Mouse (Mus musculus) lung, postnatal 0 days (tissue): Measurements from ENCODE around the gene Cox17. TPM values are rescaled to one million over a fixed set of nuclear protein-coding genes. Genes with fewer than 3 reads are reported as not detected.

Source experiments
- ATAC-seq: fragments of 200-750 bp; cut with Nextera tagmentation; 2 replicates; pipeline ENCODE4 v1.8.0; 2017; ENCODE audit warnings: moderate library complexity
- DNase-seq: peaks from one replicate; pipeline ENCODE4 v3.0.0-alpha.2; 2016; ENCODE audit warnings: low spot score
- H3K27ac ChIP-seq: fragments of 300-500 bp; sonication (generic); 2 replicates; pipeline ENCODE4 v1.5.1; 2014; ENCODE audit warnings: antibody characterized with exemption, mild to moderate bottlenecking, low read length, mixed read lengths
- H3K27me3 ChIP-seq: fragments of 300-500 bp; sonication (generic); replicated peaks from 2 replicates; pipeline ENCODE4 v1.6.1; 2014; ENCODE audit warnings: low read length, mixed read lengths; ENCODE audit not compliant: insufficient read depth
- H3K36me3 ChIP-seq: fragments of 300-500 bp; sonication (generic); 2 replicates; pipeline ENCODE4 v1.6.1; 2014; ENCODE audit warnings: low read length, mixed read lengths; ENCODE audit not compliant: insufficient read depth
- H3K4me1 ChIP-seq: fragments of 300-500 bp; sonication (generic); 2 replicates; pipeline ENCODE4 v1.6.1; 2014; ENCODE audit warnings: antibody characterized with exemption, low read depth, low read length, mixed read lengths; ENCODE audit not compliant: insufficient read depth
- H3K4me2 ChIP-seq: fragments of 300-500 bp; sonication (generic); replicated peaks from 2 replicates; pipeline ENCODE4 v1.6.1; 2014; ENCODE audit warnings: low read depth, mild to moderate bottlenecking, low read length, moderate library complexity, mixed read lengths
- H3K4me3 ChIP-seq: fragments of 300-500 bp; sonication (generic); 2 replicates; pipeline ENCODE4 v1.5.1; 2014; ENCODE audit warnings: low read depth, low read length
- H3K9ac ChIP-seq: fragments of 300-500 bp; sonication (generic); replicated peaks from 2 replicates; pipeline ENCODE4 v1.6.1; 2014; ENCODE audit warnings: low read depth, mild to moderate bottlenecking
- H3K9me3 ChIP-seq: fragments of 300-500 bp; sonication (generic); 2 replicates; pipeline ENCODE4 v1.6.1; 2016; ENCODE audit warnings: low read length, mixed read lengths
- CTCF ChIP-seq: IDR thresholded peaks from 2 replicates; pipeline ENCODE4 v1.5.1; 2016; ENCODE audit warnings: antibody characterized with exemption, mild to moderate bottlenecking
- EP300 ChIP-seq: IDR thresholded peaks from 2 replicates; pipeline ENCODE4 v1.6.1; 2016; ENCODE audit warnings: antibody characterized with exemption, mild to moderate bottlenecking, control low read depth
- WGBS: fragments of 180-500 bp; shearing (Covaris S2); extraction: QIAGEN DNeasy Blood & Tissue Kit; methylation state at CpG from one replicate; pipeline ENCODE4 v1.1.7; 2014; 5-methylcytosine and 5-hydroxymethylcytosine counted together
- polyA plus RNA-seq: library from polyadenylated mRNA; unstranded; fragments of >200 nt; fragmentation: Nextera tagmentation; extraction: Ambion mirVana; gene quantifications from 2 replicates; pipeline ENCODE4 v1.2.1, GENCODE M21; 2015

Gene Cox17
- polyA plus RNA-seq, 1 experiment from 2014 or later: 205 TPM

DNA sequence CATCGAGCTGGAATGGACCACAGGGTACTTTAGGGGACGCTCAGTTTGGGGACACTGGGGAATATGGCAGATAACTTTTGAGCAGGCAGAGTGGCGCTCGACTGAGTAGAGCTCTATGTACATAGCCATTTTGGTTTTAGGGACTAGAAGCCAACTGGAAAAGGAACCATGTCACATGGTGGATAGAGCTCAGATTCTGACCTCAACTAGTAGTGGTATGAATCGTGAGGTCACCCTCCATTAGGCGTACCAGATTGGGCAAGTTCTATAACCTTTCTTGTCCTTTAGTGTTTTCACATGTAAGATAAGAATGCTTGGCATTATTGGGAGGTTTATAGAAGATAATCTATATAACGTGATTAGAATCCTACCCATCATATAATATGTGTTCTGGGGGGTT, 43.5 kb downstream of the Cox17 start:
- no peak overlapping the region for H3K9ac ChIP-seq
- no peak overlapping the region for H3K4me3 ChIP-seq
- H3K4me2 ChIP-seq: no peak overlapping the region
- DNase-seq (no peak), ATAC-seq (no peak)
- 88% methylated on average over 7 of the region's 7 CpGs for WGBS
- TF ChIP-seq CTCF: no peak
- no peak for TF ChIP-seq EP300
- H3K4me1 ChIP-seq: no peaks in the 10 kb centered on the region
- H3K27me3 ChIP-seq: no peaks in the 10 kb centered on the region
- no peak overlapping the region for H3K27ac ChIP-seq
- H3K9me3 ChIP-seq: no peaks in the 10 kb centered on the region
- no peaks in the 10 kb centered on the region for H3K36me3 ChIP-seq

DNA sequence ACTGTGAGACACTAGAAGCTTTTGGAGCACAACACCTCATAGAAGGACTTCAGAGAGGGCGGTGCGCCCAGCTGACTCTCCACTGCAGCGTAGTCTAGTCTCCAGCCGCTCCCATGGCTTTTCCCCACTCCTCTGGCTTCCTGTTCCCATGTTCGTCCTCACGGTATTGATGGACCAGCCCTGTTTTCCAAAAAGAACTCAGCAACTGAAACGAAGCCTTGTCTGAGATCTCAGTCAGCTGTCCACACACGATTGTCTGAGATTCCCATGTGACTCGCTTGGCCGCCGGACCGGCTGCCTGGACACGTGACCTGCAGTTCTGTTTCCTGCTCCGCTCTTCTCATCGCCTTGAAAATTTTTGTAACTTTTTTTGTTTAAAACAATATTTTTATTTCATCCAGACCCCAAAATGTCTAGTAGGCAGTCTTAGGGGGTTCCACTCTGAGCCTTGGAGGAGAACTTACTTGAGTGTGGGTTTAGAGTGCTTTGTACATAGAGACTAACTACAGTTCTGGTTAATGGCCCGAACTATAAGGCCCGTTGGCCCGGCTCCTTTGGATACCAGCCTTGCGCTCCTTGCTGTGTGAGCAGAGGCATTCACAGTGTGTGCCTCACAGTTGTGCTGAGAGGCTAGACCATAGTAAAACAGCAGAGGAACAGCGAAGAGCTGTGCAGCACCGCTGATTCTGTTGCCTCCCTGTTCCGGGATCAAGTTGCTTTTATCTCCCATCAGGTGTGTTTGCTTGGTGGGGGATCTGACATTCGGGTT, 45.5 kb downstream of the Cox17 start:
- H3K9me3 ChIP-seq: no peaks in the 10 kb centered on the region
- no peaks in the 10 kb centered on the region for H3K36me3 ChIP-seq
- TF ChIP-seq CTCF (no peak), EP300 (no peak)
- DNase-seq (peak; percentile 21), ATAC-seq (0 out of 2 replicates have a peak, but pooled peaks have one; percentile 8)
- no peaks in the 10 kb centered on the region for H3K4me1 ChIP-seq
- no peak overlapping the region for H3K9ac ChIP-seq
- H3K27ac ChIP-seq: no peak overlapping the region
- no peak overlapping the region for H3K4me3 ChIP-seq
- H3K27me3 ChIP-seq: no peaks in the 10 kb centered on the region
- 61% methylated on average over 23 of the region's 23 CpGs for WGBS
- H3K4me2 ChIP-seq: no peak overlapping the region

DNA sequence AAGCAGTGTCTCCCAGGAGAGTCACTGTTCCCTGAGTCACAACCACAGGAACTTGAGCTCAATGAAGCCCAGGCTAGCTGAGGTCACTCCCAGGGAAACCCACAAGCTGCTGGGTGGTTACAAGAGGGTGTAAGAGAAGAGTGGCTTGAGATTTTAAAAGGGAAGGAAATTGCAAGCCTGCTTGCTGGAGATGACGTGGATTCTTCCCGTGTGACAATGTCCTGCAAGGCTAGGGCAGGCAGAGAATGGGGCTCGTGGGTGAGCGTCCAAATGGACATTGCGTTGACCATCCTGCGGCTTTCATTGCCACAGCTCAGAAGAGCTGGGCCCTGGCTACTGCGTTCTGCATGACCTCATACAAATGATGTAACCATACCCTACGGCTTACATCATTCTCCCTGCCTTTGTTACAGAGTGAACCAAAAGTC, 47.4 kb downstream of the Cox17 start:
- no peak overlapping the region for H3K27ac ChIP-seq
- no peaks in the 10 kb centered on the region for H3K9me3 ChIP-seq
- WGBS: 85% methylated on average over 8 of the region's 8 CpGs
- H3K4me1 ChIP-seq: no peaks in the 10 kb centered on the region
- no peaks in the 10 kb centered on the region for H3K27me3 ChIP-seq
- TF ChIP-seq CTCF: no peak
- 0 out of 2 replicates have a peak, but pooled peaks have one; percentile 25 for TF ChIP-seq EP300
- H3K4me3 ChIP-seq: no peak overlapping the region
- ATAC-seq (no peak), DNase-seq (peak; percentile 46)
- no peak overlapping the region for H3K9ac ChIP-seq
- H3K4me2 ChIP-seq: no peak overlapping the region
- no peaks in the 10 kb centered on the region for H3K36me3 ChIP-seq

DNA sequence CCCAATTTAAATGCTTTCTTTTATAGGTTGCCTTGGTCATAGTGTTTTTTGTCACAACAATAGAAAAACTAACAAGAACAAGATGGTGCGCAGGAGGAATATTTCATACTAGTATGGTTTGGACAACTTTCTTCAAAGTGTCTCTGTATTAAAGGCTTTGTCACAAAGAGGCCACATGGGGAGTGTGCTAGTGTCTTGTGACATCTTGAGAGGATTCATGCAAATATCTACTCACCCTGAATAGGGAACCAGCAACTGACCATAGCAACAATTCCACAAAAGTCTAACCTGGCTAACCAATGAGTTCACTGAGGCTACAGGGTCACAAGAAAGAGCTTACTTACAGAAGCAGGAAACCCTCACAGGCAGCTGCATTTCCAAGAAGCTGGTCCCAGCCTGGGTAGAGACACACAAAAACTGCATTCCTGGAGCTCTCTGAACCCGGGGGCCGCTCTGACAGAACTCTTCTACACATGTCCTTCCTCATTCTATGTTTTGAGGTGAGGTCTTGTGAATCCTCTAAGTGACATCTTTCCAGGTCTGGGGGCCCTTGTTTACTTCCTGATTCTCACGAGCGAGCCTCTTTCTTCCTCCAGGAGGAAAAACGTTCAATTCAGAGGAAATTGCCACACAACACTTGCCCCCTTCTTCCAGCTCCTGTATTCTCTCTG, 48.4 kb downstream of the Cox17 start:
- Histone ChIP-seq H3K9ac (no peak overlapping the region), H3K4me1 (peaks cover 5% of the 10 kb centered on the region; the same call in 1 of the 2 replicates), H3K9me3 (no peaks in the 10 kb centered on the region), H3K27ac (0 out of 2 replicates have a peak overlapping the region, but pooled peaks have one; percentile 20), H3K4me3 (no peak overlapping the region), H3K27me3 (no peaks in the 10 kb centered on the region), H3K36me3 (no peaks in the 10 kb centered on the region), H3K4me2 (no peak overlapping the region)
- ATAC-seq: no peak
- DNase-seq: peak; percentile 24
- 49% methylated on average over 6 of the region's 6 CpGs for WGBS
- TF ChIP-seq EP300: no peak
- TF ChIP-seq CTCF: no peak

DNA sequence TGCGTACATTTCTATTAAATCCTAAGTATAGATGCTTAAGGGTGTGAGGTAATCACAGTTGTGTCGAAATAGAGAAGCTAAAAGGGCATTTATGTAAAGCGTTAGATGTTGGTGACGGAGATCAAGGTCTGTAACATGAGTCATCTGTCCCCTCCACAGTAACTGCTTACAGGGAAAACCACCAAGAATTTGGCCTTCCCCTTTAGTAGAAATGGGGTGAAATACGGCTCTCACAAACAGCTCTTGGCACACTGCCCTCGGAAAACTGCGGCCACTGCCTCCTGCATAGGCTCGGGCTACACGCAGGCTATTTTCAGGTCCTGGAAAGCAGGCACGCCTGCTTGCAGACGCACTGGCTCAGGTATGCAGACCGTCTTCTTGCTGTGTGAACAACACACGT, 49.4 kb downstream of the Cox17 start:
- H3K27ac ChIP-seq: no peak overlapping the region
- ATAC-seq (peak; percentile 76), DNase-seq (peak; percentile 96)
- no peaks in the 10 kb centered on the region for H3K27me3 ChIP-seq
- peaks cover 7% of the 10 kb centered on the region; the same call in 1 of the 2 replicates for H3K4me1 ChIP-seq
- TF ChIP-seq EP300 (peak; percentile 89), CTCF (no peak)
- no peak overlapping the region for H3K9ac ChIP-seq
- no peak overlapping the region for H3K4me3 ChIP-seq
- H3K36me3 ChIP-seq: no peaks in the 10 kb centered on the region
- H3K9me3 ChIP-seq: no peaks in the 10 kb centered on the region
- peak overlapping the region; percentile 29 for H3K4me2 ChIP-seq
- WGBS: 16% methylated on average over 13 of the region's 13 CpGs

DNA sequence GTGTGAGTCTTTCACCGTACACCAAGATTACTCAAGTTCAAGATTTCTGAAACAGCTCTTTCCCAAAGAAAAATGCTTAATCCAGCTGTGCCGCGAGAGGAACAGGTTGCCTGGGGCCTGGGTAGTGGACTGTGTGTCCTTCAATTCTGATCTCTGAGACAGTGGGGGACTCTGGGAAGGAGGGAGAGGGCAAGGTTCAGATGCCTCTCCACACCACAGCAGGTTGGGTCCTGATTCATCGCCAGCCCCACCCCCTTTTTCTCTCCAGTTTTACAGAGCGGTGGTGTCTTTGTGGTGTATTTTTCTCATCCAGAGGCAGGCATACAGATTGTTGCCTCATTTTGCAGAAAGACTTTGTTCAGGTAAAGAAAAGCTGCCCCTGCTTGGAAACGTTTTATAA, 51.5 kb downstream of the Cox17 start:
- Histone ChIP-seq H3K4me3 (no peak overlapping the region), H3K9me3 (no peaks in the 10 kb centered on the region), H3K9ac (no peak overlapping the region), H3K36me3 (no peaks in the 10 kb centered on the region), H3K27ac (no peak overlapping the region), H3K4me1 (peaks cover 7% of the 10 kb centered on the region; the same call in 1 of the 2 replicates), H3K27me3 (no peaks in the 10 kb centered on the region), H3K4me2 (no peak overlapping the region)
- TF ChIP-seq CTCF (no peak), EP300 (no peak)
- WGBS: 88% methylated on average over 6 of the region's 6 CpGs
- no peak for DNase-seq
- no peak for ATAC-seq
